Mouse (Mus musculus): ENCODE data around the gene Nol9.

GRCm38 (mm10) chr4:151996173-151996950 is 42.8 kb upstream of the Nol9 start, which contains the start of gene Phf13:
- 0 out of 2 replicates have a peak, but pooled peaks have one; percentile 11 for TF ChIP-seq CTCF (IDR thresholded peaks at IDR 0.05; ENCODE audit: low read depth)
- no peak for TF ChIP-seq EP300 (IDR thresholded peaks at IDR 0.05; ENCODE audit: low read depth)
